Mouse (Mus musculus) gonadal fat pad, adult 2 months (tissue): Measurements from ENCODE around the gene Macrod2. TPM values are rescaled to one million over a fixed set of nuclear protein-coding genes. Genes with fewer than 3 reads are reported as not detected.

Source experiments
- DNase-seq: peaks from one replicate; pipeline ENCODE4 v3.0.0-alpha.2; 2012; ENCODE audit warnings: low read depth
- polyA plus RNA-seq: library from polyadenylated mRNA; depleted of rRNA; stranded (reverse); fragments of >200 nt; gene quantifications from 2 replicates; pipeline ENCODE4 v1.2.3, GENCODE M21; 2012

Gene Macrod2
- polyA plus RNA-seq, 1 experiment = 2.5 TPM

DNA sequence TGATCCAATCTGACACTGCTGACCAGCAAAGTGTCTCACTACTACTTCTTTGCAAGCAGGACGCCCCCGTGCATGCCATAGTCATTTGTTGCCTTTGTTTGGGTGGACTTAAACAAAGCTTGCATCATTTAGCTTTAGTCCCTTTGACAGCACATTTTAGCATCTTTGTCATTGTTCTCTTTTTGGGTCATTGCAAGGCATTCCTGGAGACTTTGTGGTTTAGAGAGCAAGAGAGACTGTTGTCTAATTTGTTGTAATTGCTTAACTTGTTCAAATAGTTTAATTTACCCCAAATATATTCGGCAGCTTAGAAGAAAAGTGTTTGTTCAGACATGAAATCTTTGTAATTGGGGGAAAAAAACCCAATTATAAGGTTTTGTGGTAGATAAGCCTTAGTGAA, 511.0 kb downstream of the Macrod2 start:
- no peak for DNase-seq

DNA sequence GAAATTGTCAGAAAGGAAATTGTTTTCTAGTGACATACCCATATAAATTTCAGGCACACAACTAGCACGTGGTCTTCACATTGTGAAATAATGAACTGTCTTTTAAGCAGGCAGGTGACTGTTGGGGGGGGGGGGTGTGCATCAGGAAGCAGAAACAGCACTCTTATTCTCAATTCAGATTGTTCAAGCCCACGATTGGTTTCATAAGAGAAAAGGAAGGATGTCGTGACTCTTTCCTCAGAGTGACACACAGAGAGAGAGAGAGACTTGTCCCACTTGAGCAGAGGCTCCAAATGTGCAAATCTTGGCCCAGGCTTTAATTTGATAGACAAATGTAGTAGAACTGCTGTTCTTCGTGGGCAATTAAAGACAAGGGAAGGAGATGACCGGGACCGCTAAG, 516.4 kb downstream of the Macrod2 start:
- no peak for DNase-seq

DNA sequence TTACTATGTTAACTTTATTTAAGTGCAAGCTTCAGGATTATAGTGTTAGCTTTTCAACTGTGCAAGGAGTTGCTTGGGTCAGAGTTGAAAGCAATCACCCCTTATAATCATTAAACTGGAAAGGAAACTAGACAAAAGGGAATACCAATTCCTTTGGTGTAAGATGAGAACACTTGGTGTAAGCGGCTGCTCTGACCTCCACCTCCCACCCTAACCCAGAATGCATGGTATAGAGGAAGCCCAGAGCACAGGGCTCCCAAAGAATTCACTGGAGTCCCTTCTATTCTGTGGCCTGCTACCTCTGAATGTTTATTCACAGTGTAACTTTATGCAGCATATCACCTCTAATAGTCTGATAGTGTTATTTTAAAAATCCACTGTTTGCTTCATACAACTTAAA, 517.1 kb downstream of the Macrod2 start:
- no peak for DNase-seq

DNA sequence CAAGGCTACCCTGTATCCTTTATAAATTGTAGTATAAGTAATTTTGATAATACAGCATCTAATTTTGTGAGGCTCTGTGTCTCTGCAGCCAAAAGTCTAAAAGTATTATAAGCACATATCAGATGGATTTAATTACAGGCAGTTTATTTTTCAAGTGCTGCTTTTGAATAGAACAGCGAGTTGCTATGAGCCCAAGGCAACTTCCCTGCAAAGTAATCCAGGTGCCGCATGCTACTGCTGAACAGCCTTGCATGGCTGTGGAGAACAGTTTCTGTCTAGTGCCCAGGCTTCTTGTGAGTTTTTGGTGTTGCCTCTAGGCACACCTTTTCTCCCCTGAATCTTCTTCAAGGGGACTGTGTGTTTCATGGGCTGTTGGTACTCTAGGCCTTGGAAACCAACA, 517.8 kb downstream of the Macrod2 start:
- DNase-seq = no peak

DNA sequence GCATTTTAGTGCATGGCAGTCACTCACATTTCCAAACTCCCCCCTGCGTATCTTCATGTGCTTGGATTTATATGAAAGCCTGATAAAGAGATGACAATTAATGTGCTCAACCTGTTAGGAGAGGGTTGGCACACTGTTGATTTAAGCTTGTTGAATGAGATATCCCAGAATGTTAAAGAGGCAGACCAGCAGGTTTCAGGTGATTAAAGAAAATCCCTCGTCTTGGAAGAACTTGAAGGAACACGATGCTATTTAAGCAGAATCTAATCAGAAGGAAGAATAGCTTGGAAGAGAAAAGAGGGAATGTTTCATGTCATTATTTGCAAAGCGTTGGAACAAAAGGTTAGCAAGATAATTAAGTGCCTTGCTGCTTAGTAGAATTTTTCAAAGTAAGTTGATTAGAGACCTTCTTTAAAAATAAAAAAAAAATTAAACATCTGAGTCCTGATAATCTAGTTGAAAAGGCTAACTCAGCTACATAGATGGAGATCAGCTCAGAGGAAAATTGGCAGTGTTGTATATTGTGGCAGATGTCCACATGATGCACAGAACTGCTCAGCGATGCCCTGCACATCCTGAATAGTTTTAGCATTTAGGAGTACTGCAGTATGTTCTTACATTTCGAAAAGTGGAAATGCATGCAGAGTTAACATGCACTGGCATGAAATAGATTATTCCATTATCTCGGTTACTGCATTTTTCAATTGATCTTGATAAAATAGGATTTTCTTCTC, 518.7 kb downstream of the Macrod2 start:
- no peak for DNase-seq

DNA sequence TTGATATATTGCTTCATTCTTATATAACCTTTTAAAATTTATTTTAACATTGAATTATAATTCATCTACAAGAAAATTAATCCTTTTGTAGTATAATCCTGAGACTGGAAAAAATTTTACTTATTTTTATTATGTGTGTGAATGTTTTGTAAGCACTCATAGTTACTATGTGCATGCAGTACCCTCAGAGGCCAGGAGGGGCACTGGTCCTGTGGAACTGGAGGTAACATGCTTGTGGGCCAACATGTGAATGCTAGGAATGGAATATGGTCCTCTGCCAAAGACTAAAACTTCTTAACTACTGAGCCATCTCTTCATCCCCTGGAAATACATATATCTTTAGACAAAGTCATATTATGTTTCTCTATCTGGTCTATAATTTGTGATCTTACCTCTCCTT, 531.8 kb downstream of the Macrod2 start:
- DNase-seq = no peak

DNA sequence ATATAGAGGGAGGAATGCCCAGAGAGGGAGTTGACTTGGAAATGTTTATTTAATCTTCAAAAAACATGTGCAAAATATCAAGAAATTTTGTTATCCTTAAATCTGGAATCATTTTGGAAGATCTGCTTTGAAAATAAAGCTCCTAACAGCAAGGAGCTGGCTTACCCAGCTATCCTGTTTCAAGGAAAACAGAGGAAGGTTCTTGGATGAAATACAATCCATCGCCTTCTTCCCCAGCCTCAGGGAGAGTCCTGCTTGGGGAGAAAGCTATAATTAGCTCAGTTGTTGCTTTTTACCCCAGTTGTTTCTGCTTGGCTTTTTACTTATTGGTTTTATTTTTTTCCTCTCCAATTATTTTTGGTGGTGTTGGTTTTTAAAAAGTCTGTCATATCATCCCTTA, 539.4 kb downstream of the Macrod2 start:
- DNase-seq = no peak

DNA sequence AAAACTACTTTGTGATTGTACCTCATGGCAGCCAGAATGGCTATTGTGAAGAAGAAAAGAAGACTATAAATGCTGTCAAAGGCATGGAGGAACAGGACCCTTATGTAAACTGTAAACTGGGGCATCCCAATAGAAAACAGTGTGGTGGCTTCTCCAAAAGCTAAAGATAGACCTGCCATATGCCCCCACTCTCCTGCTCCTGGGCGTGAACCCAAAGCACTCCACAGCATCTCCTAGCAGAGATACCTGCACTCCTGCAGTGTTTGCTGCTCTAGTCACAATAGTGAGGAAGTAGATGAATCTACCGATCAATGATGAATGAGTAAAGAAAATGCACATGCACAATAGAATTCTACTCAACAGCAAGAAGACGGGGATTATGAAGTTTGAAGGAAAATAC, 554.4 kb downstream of the Macrod2 start:
- no peak for DNase-seq

DNA sequence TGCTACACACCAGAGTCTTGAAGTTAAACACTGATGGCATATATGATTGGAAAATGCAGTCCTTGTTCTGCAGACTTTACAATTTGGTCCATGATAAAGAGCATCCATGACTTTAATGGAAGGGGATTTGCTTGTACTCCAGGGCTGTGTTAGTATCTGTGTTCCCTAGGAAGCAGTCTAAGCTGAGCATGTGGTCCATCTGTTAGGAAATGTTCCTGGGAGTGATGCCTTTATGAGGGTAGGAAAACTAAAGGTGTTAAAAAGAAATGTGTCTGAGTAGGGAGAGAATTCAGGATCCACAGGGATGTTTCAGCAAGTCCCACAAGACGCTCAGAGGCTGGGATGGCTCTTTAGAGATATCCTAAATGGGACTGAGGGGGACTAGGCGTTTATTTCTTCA, 564.1 kb downstream of the Macrod2 start:
- no peak for DNase-seq

DNA sequence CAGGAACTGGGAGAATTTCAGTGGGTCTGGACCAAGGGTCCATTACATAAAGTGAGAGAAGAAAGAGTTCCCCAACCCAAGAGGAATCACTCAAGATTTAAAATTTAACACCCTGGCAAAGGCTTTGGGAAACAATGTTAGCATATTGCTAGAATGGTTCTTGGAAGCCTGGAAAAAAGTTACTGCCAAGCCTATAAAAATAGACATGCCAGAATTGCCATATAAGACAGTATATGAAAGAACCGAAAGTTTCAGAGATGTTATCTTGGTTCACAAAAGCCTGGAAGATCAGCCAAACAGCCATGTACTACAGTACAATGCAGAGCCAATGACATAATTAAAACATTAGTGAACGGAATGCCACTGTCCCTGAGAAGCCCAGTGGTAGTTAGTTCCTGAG, 575.1 kb downstream of the Macrod2 start:
- DNase-seq = peak; percentile 20

DNA sequence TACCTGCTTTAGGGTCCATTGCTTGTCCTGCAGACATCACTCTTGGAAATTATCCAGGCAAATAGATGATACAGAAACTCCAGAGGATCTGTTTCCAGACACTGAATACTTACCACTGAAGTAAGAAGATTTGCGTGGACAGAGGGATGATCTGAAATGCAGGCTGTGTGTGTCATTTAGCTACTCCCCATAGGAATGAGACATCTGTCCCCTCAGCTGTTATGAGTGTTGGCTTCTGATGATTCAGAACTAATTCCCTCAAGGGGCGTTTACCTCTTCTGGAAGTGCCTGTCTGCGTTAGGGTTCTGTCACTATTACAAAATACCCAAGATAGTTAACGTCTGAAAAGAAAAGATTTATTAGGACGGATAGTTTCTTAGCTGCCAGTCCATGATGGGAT, 576.7 kb downstream of the Macrod2 start:
- peak; percentile 34 for DNase-seq

DNA sequence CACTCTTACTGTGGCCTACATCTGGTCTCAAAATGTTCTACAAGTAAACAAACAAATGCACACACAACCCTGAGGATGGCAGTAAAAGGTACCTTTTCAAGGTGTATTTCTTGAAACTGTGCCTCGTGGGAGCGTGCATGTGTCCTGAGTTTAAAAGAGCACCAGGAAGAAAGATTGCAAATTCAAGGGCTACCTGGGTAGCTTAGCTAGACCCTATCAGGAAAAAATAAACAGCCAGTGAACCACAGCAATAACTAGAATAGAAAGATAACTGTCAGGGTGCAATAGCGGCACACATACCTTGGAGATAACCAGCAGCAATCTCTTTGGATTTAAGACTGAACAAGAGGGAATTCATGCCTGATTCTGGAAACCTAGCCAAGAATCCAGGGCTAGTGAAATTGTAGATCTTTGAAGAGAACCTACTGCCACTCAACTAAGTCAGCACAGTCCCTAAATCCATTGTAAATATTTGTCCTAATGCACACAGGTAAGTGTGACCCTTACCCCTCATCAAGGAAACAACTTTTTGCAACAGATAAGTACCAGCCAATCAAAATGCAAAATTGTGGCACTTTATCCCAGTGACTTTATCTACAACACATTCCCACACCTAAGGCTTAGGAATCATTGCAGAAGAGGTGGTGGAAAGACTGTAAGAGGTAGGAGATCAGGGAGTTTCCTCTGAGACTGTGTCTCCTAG, 590.7 kb downstream of the Macrod2 start:
- no peak for DNase-seq

DNA sequence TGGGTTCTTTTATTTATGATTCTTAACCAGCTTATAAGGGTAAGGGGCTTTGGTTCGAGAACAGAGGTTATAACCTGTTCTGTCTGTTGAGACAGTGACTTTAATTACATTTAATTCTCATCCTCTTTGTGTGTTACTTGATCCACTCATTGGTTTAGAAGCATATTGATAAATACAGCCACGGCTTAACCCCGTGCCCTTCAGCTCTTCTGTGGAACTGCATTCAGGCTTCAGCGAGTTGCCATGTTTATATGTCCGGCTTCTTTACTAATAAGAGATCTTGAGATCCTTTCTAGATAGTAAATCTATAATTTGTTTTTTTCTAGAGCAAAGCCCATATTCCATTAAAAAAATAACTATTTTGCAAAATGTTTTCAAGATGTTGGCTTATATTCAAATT, 608.7 kb downstream of the Macrod2 start:
- no peak for DNase-seq

DNA sequence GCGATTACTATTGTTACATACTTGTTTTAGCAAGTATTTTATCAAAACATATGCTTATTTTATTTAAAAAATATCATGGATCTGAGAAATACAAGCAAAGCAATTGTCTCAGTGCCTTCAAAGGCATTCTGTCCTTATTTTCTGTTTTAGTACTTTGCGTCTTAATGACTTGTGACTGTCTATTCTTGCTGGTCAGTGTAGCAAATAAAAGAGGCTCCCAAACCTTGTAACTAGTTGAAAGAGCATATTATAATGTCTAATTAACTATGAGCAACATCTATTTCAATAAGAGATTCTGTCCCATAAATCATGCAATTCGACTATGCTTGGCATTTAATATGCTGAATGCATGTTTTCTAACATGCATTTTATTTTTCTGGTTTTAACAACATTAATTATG, 609.2 kb downstream of the Macrod2 start:
- no peak for DNase-seq

DNA sequence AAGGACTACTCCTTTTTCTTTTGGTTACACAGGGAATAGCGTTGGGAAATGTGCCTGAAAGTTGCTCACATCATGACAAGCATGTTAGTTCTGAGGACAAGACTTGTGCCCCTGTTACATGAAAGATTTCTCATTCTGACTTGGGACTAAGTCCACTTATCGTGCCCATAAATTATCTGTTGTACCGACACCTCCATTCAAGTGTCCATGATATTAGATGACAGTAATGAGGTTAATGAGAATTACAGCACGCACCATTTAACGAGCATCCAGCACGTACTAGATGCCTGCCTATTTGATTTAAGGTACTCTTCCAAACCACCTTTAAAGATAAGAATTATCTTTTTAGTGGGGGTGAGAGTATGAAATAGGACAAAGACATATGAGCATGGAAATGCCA, 610.5 kb downstream of the Macrod2 start:
- no peak for DNase-seq

DNA sequence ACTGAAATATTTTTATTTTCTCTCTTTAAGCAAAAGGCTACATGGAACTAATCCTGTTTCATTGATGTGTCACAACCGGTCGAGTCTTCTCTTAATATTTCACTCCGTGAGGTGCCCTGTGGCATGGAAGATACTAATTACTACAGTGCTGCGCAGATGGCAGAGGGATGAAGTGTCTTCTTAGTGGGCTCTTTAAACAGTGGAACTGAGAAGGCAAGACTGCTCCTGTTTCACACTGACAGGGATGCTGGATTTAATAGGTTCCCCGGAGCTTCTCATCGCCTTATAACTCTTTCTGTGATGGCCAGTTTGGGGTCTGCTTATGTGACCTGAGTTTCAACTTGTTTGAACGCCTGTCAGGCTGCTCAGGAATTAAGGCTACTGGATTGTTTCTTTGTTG, 612.6 kb downstream of the Macrod2 start:
- no peak for DNase-seq

DNA sequence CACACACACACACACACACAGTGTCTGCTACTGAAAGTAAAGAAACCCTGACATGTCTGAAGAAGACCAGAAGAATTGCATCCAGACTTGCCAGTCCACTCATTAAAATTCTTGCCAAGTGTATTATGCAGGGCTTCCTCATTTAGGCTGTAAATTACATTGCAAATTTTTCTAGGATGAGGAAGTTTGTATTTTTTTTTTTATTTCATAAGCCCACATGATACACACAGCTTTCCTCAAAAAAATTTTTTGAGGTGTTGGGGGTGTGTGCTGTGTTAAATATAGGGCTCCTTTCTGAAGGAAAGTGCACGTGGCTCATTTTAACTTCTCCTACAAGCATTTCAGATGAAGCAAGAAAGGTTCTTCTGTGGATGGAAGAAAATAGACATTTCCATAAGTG, 613.3 kb downstream of the Macrod2 start:
- no peak for DNase-seq

DNA sequence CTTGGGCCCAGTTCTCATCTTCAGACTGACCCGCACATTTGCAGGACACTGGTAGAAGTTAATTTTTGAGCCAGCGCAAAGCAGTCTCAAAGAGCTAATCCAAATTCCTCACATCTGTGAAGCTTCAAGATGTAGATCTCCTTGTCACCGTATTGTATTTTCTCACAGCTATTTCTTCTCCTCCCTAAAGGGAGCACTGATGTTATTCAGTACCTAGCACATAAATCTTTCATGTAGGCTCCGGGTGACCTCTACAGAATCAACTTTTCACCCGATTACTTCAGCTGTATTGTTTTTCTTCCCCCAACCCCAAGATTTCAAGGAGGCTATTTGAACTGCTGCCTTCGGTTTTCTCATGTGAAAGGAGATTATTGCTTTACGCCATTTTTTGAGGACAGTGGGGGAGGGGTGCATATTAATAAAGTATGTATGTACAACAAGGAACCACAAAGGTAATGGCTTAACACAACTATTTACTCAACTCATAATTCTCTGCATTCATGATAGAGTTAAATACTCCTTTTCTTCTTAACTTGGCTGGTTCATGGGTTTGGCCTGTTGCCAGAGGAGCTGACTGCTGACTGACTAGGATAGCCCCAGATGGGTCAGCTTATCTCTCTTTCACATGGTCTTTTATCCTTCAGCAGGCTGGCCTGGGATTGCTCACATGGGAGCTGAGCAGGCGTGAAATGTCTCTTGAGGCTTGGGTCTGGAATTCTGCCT, 618.5 kb downstream of the Macrod2 start:
- no peak for DNase-seq

DNA sequence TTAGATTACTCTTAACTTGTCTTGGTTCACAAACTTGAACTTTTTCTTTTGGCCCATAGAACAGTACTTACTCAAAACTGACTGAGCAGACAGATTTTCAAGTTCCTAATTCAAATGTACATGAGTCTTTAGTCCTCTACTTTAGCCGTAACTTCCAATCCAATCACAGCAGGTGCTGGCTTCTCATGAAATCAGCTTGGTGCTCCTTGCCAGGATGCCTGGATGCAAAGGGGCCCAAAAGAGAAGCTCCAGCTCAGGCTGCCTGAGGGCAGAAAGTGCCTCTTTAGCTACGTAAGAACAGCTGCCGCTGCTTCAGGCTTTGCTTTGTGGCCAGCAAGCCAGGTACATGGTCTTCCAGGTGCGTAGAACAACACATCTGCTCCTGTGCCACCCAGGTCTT, 627.9 kb downstream of the Macrod2 start:
- DNase-seq = no peak

DNA sequence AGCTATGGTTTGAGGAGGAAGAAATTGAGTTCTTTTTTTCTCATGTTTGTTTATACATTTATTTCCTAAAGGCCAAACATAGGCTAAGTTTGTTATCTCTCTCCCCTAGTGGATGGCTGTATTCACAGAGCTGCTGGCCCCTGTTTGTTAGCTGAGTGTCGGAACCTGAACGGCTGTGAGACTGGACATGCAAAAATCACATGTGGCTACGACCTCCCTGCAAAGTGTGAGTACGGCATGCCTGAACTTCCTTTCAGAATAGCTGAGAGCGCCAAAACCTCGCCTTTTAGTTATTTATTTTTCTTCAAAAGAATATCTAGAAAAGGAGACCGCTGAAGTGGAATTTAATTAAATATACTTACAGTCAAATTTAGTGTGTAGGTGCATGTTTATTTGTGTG, 628.8 kb downstream of the Macrod2 start:
- DNase-seq = no peak

DNA sequence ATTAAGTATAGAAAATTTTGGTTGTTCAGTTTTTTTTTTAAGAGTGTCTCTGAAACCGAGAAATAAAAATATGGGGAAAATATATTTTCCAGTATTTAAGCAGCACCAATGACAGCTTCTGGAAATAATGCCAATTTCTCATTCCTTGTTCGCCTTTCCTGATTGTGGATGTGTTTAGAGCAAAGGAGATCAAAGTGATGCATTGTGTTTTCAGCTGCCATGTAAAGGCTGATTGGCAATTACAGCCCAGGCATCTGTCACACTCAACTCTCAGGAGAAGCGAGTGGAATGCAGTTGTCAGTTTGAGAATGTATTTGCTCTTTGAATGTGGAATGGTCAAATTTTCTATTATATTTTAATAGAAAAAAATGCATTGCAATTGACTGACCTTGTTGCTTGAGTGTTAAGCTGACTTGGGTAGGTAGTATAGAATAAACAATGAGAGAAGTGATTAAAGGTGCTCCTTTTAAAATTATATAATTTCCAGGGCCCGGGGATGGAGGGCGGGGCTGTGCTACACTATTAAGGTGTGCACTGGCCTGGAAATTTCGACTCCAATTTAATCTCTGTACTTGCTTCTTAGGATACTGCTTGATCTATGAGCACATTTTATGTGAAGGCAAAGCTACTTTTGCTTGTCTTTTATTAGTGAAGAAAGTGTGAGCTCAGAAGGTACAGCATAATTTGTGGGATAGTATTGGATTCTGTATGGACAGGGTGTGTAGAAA, 629.4 kb downstream of the Macrod2 start:
- no peak for DNase-seq

DNA sequence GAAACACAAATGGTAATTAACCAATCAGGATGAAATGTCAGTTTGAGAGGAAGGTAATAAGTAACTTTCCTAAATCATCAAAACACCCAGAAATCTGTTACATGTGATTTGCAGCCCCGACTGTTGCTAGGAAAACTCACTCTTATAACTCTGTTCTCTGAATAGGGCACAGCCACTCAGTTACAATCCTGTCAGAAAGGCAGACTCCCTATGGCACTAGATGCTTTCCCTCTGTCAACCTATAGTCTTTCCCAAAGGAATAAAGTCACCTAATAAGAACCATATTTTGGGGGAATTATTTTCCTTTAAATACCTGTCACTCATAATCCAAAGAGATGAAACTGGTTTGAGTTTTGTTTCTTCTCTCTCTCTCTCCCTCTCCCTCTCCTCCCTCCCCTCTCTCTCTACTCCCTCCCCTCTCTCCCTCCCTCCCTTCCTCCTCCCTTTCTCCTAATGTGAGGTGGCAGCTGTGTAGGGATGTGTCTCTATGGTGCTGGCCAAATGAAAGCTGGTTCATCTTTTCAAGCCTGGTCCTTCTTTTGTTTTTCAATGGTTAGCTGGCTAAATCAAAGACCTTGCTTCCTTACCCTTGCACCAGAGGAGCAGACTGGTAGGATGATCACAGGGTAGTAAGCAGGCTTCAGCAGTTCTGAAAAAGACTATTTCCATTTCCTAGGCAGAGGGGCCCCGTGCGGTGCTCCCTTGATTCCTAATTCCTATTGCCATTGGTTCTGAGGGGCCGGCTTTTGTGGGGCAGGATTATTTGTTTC, 661.8 kb downstream of the Macrod2 start:
- DNase-seq = no peak
